Mouse (Mus musculus): Measurements from ENCODE around the gene Hand2. TPM values are rescaled to one million over a fixed set of nuclear protein-coding genes. Genes with fewer than 3 reads are reported as not detected.

The Hand2 gene
- polyA plus RNA-seq, 1 experiment from 2014 or later = not detected

DNA sequence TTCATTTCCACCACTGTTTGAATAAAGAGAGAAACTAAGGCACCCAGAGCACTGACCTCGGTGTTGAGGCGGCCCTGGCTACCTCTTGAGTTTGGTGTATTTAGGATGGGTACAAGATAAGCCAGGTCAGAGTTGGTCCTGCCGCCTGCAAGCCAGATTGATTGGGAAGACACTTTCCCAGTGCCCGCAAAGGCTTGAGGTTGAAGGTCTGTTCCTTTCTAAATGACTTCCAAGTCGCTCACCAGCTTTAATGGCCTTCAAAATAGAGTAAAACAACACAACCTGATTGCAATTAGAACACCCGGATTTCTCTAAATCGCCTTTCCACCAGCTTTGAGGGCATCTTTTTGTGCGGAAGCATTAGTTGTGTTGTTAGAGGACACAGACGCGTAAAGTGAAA is 7.2 kb upstream of the Hand2 start:
- H3K27ac ChIP-seq (ENCODE audit: low read depth, low read length) = no peak overlapping the region
- H3K9ac ChIP-seq (ENCODE audit: low read depth, low read length) = no peak overlapping the region
- H3K9me3 ChIP-seq (ENCODE audit: control insufficient read depth, low read length) = no peaks in the 10 kb centered on the region
- no peak overlapping the region for H3K4me3 ChIP-seq (ENCODE audit: low read length)
- H3K36me3 ChIP-seq (ENCODE audit: control insufficient read depth, insufficient read depth, low read length) = no peaks in the 10 kb centered on the region
- no peak for ATAC-seq
- peaks cover 55% of the 10 kb centered on the region for H3K27me3 ChIP-seq (replicated peaks; ENCODE audit: control insufficient read depth, insufficient read depth, low read length)
- 2% methylated on average over 10 of the region's 10 CpGs for WGBS
- no peaks in the 10 kb centered on the region for H3K4me1 ChIP-seq (ENCODE audit: control insufficient read depth, insufficient read depth, low read depth, low read length)
- no peak overlapping the region for H3K4me2 ChIP-seq (ENCODE audit: low read length)

DNA sequence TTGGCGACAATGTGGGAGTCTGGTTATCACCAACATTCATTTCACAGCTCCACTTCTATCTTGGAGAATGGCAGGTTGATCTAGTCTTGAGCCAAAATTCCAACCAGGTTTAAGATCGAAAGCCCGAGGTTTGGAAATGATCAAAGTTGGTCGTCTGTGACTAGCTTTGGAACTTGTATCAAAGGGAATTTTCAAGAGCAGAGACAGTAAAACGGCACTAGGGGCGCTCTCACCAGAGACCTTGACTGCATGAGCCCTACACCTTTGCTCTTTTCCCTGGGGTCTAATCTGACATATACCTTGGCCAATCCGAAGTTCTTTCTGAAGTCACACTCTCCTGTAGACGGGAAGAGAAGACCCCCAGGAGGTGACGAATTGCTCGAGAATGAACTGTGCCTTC is 6.6 kb upstream of the Hand2 start:
- H3K27me3 ChIP-seq (replicated peaks; ENCODE audit: control insufficient read depth, insufficient read depth, low read length) = peaks cover 61% of the 10 kb centered on the region
- H3K36me3 ChIP-seq (ENCODE audit: control insufficient read depth, insufficient read depth, low read length) = no peaks in the 10 kb centered on the region
- H3K9ac ChIP-seq (ENCODE audit: low read depth, low read length) = no peak overlapping the region
- H3K4me2 ChIP-seq (ENCODE audit: low read length) = no peak overlapping the region
- H3K4me3 ChIP-seq (ENCODE audit: low read length) = no peak overlapping the region
- ATAC-seq = no peak
- H3K9me3 ChIP-seq (ENCODE audit: control insufficient read depth, low read length) = no peaks in the 10 kb centered on the region
- H3K27ac ChIP-seq (ENCODE audit: low read depth, low read length) = no peak overlapping the region
- H3K4me1 ChIP-seq (ENCODE audit: control insufficient read depth, insufficient read depth, low read depth, low read length) = no peaks in the 10 kb centered on the region
- WGBS = 2% methylated on average over 10 of the region's 10 CpGs

DNA sequence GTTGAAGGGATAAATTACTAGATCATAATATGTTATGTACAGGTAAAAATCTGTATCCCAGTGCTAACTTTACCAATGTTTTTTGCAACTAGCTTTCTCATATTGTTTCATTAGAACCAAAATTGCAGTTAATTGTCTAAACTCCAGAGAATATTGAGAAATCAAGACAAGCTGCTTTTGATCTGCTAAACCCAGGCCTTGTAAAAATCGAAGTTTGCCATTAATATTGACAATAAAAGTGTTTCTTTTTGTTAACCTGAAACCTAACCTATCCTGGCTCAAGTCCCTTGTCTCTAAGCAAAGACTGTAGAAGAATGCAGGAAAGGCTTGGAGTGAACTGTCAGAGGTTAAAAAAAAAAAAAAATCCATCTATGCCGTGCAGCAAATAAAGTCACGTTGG is 5.3 kb upstream of the Hand2 start:
- Histone ChIP-seq H3K4me1 (ENCODE audit: control insufficient read depth, insufficient read depth, low read depth, low read length) (no peaks in the 10 kb centered on the region), H3K4me3 (ENCODE audit: low read length) (no peak overlapping the region), H3K27me3 (replicated peaks; ENCODE audit: control insufficient read depth, insufficient read depth, low read length) (peaks cover 64% of the 10 kb centered on the region), H3K9me3 (ENCODE audit: control insufficient read depth, low read length) (no peaks in the 10 kb centered on the region), H3K9ac (ENCODE audit: low read depth, low read length) (no peak overlapping the region), H3K4me2 (ENCODE audit: low read length) (no peak overlapping the region), H3K27ac (ENCODE audit: low read depth, low read length) (no peak overlapping the region), H3K36me3 (ENCODE audit: control insufficient read depth, insufficient read depth, low read length) (no peaks in the 10 kb centered on the region)
- ATAC-seq = no peak
- WGBS = under 1% methylated on average over 3 of the region's 3 CpGs

DNA sequence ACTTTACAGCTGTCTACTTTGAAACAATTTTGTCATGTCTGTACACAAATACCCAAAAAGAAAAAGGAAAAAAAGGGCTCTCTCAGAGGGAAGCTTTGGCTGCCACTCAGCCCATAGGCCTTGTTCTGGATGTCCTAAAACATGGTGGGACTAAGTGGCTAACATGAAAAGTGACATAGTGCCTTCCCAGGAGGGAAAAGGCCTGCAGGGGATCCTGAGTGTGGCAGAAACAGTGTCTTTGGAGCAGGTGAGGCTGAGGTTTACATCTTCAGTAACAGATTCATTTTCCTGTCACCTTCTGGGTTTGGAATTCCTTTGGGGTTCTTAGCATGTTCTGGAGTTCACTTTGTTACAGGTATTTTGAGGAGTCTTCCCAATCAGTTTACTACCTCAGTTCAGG is 3.7 kb upstream of the Hand2 start:
- Histone ChIP-seq H3K4me3 (ENCODE audit: low read length) (no peak overlapping the region), H3K9ac (ENCODE audit: low read depth, low read length) (no peak overlapping the region), H3K27ac (ENCODE audit: low read depth, low read length) (no peak overlapping the region), H3K36me3 (ENCODE audit: control insufficient read depth, insufficient read depth, low read length) (no peaks in the 10 kb centered on the region), H3K4me2 (ENCODE audit: low read length) (no peak overlapping the region), H3K9me3 (ENCODE audit: control insufficient read depth, low read length) (no peaks in the 10 kb centered on the region), H3K27me3 (replicated peaks; ENCODE audit: control insufficient read depth, insufficient read depth, low read length) (peaks cover 67% of the 10 kb centered on the region), H3K4me1 (ENCODE audit: control insufficient read depth, insufficient read depth, low read depth, low read length) (peaks cover 13% of the 10 kb centered on the region)
- ATAC-seq = no peak

DNA sequence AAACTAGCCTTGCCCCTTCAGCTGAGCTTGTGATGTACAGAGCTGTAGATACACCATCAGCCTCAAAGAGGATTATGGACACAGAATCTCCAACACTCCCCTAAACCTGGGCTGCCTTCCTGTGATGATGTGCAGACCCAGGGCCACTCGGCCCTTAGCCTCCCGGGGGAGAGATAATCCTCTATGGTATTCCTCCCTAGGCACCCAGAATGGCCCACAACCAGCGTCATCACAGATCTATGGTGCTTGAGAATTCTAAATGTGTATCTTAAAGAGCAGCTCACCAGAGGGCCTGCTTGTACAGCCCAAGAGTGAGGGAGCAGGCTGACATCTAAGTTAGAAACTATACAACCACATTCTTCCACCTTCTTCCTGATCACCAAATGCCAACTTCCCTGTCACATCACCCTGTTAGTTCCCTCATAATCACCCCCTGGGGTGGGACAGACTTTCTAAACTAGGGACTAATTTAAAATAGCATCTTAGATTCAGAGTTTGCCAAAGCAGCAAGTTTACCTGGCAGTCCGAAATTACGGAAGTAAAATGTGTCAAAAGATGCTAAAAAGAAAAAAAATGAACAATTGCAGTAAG is 2.8 kb upstream of the Hand2 start:
- no peak overlapping the region for H3K4me3 ChIP-seq (ENCODE audit: low read length)
- no peak overlapping the region for H3K4me2 ChIP-seq (ENCODE audit: low read length)
- peaks cover 13% of the 10 kb centered on the region for H3K4me1 ChIP-seq (ENCODE audit: control insufficient read depth, insufficient read depth, low read depth, low read length)
- H3K27ac ChIP-seq (ENCODE audit: low read depth, low read length) = no peak overlapping the region
- ATAC-seq = no peak
- H3K36me3 ChIP-seq (ENCODE audit: control insufficient read depth, insufficient read depth, low read length) = no peaks in the 10 kb centered on the region
- peaks cover 63% of the 10 kb centered on the region for H3K27me3 ChIP-seq (replicated peaks; ENCODE audit: control insufficient read depth, insufficient read depth, low read length)
- H3K9me3 ChIP-seq (ENCODE audit: control insufficient read depth, low read length) = no peaks in the 10 kb centered on the region
- H3K9ac ChIP-seq (ENCODE audit: low read depth, low read length) = no peak overlapping the region
- whole genome bisulfite sequencing = 1% methylated on average over 5 of the region's 5 CpGs

DNA sequence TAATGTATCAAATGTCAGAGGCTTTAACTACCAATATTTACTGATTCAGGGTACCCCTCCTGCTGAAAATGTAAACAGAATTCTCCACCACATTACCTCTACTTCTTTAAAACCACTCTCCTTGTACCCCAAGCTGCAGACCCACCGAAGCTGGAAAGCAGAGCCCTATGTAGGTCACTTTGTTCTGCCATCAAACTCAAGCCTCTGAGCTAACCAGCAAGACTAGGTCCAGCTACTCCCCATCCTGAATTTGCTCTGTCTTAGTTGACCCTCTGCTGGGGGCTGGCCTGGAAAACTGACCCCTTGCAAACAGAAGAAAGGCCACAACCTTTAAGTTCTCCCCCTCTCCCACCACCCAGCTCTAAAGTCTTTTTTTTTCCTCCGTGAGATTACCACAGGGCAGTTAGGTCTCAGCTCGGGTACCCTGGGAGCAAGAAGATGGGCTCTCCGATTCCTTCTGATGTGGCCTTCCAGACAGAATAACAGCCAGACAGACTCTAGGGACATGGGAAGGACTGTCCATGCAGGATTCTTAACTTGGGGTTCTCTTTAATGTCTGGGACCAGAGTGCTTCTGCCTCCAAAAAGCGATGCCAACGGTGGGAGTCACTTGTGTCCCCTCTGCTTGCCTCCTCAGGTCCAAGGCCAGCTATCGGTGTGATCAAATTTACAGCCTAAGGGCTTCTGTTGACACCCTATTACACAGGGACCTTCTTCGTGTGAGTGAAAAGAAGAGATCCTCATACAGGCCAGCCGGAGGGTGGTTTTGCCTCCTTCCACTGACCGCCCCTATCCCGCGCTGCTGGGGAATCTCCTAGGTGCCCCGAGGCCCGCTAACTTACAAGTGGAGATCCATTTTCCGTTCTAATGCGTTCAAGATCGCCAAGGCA is 1.4 kb upstream of the Hand2 start:
- no peak overlapping the region for H3K4me2 ChIP-seq (ENCODE audit: low read length)
- no peak overlapping the region for H3K27ac ChIP-seq (ENCODE audit: low read depth, low read length)
- no peak overlapping the region for H3K9ac ChIP-seq (ENCODE audit: low read depth, low read length)
- no peaks in the 10 kb centered on the region for H3K36me3 ChIP-seq (ENCODE audit: control insufficient read depth, insufficient read depth, low read length)
- ATAC-seq = no peak
- H3K4me3 ChIP-seq (ENCODE audit: low read length) = no peak overlapping the region
- H3K4me1 ChIP-seq (ENCODE audit: control insufficient read depth, insufficient read depth, low read depth, low read length) = peaks cover 13% of the 10 kb centered on the region
- H3K9me3 ChIP-seq (ENCODE audit: control insufficient read depth, low read length) = no peaks in the 10 kb centered on the region
- under 1% methylated on average over 17 of the region's 17 CpGs for WGBS
- peaks cover 63% of the 10 kb centered on the region for H3K27me3 ChIP-seq (replicated peaks; ENCODE audit: control insufficient read depth, insufficient read depth, low read length)

DNA sequence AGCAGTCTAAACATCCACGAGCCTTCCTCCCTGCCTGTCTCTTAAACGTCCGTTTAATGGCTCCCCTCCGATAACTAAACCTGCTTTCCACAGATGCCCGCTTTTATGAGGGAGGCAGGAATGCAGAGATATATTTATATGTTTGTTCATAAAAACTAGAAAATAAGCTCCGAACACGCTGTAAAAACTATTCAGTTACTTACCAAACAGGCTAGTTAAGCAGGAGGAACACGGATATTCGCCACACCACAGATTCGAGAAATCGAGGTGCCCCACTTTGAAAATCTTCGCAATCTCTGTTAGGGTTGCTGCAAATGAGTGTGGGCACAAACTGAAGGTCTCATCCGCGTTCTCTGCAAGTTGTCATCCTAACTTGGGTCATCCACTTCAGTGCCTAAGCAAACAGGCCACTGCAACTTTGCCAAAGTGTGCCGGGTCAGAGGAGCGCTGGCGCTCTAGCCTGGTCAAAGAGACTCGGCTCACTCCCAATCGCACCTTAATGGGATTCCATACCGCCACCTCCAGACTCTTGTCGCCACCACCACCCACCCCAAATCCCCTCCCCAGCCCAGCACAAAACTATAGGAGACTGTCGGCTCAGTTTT is 700 bp upstream of the Hand2 start:
- 1% methylated on average over 22 of the region's 22 CpGs for WGBS
- peaks cover 61% of the 10 kb centered on the region for H3K27me3 ChIP-seq (replicated peaks; ENCODE audit: control insufficient read depth, insufficient read depth, low read length)

DNA sequence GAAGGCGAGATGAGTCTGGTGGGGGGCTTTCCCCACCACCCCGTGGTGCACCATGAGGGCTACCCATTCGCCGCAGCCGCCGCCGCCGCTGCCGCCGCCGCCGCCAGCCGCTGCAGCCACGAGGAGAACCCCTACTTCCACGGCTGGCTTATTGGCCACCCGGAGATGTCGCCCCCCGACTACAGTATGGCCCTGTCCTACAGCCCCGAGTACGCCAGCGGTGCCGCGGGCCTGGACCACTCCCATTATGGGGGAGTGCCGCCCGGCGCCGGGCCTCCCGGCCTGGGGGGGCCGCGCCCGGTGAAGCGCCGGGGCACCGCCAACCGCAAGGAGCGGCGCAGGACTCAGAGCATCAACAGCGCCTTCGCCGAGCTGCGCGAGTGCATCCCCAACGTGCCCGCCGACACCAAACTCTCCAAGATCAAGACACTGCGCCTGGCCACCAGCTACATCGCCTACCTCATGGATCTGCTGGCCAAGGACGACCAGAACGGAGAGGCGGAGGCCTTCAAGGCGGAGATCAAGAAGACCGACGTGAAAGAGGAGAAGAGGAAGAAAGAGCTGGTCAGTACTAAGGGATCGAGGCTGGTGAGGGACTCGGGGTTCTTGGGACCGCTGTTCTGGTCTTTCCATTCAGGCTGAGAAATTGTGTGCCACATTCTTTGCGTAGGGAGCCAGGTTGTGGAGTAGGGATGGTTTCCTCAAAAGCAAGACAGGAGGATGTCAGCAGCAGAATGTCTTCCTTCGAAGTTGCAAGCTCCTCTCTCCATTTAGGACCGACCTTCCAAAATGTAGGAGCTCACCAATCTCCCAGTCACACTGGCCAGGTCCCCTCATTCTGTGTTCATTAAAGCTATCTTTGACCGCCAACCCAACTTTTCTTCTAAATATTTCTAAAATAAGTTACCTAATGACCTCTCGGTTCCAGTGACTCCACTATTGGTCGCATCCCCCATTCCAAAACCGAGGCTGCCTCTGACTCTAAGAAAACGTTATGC is 1.4 kb downstream of the Hand2 start:
- Histone ChIP-seq H3K9ac (ENCODE audit: low read depth, low read length) (no peak overlapping the region), H3K27me3 (replicated peaks; ENCODE audit: control insufficient read depth, insufficient read depth, low read length) (peaks cover 65% of the 10 kb centered on the region), H3K4me3 (ENCODE audit: low read length) (peak overlapping the region; percentile 29), H3K36me3 (ENCODE audit: control insufficient read depth, insufficient read depth, low read length) (no peaks in the 10 kb centered on the region), H3K4me1 (ENCODE audit: control insufficient read depth, insufficient read depth, low read depth, low read length) (peaks cover 13% of the 10 kb centered on the region), H3K9me3 (ENCODE audit: control insufficient read depth, low read length) (no peaks in the 10 kb centered on the region), H3K27ac (ENCODE audit: low read depth, low read length) (no peak overlapping the region), H3K4me2 (ENCODE audit: low read length) (peak overlapping the region; percentile 54)
- under 1% methylated on average over 57 of the region's 64 CpGs for WGBS
- 0 out of 2 replicates have a peak, but pooled peaks have one; percentile 43 for ATAC-seq

More for the DNA sequence above, 700 bp upstream of the Hand2 start:
- Histone ChIP-seq H3K4me3 (ENCODE audit: low read length) (no peak overlapping the region), H3K9me3 (ENCODE audit: control insufficient read depth, low read length) (no peaks in the 10 kb centered on the region), H3K36me3 (ENCODE audit: control insufficient read depth, insufficient read depth, low read length) (no peaks in the 10 kb centered on the region), H3K4me1 (ENCODE audit: control insufficient read depth, insufficient read depth, low read depth, low read length) (peaks cover 13% of the 10 kb centered on the region), H3K4me2 (ENCODE audit: low read length) (no peak overlapping the region), H3K27ac (ENCODE audit: low read depth, low read length) (no peak overlapping the region), H3K9ac (ENCODE audit: low read depth, low read length) (no peak overlapping the region)
- no peak for ATAC-seq
